13 mouse cellular contexts compared by ENCODE assay signal in the genomic region with DNA sequence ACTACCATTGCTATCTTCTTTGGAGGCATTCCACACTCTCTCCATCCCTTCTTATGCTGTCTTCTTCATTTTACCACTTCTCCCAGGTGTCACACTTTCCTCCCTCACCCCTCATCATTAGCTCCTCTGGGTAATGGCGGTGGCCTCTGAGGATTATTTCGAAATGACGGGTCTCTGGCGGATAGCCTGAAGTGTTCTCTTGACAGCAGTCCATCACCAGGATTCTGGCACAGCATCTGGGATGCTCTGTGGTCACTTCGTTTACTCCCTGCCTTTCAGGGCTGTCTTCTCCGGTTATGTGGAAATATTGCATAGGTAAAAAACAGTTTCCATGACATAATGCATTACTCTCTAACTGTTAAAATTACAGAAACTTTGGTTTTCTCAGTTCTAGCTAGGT.
DNase-seq lines count a peak whose midpoint lies in the region.
"Had no signal": no experiment of that assay in that cellular context is flagged by ENCODE, and none has a peak within 500 bp of the region (broad histone marks: within the 10 kb centered on the region; RNA-seq: fewer than 3 reads in every experiment).

No protein-coding gene starts in this region.

- peak; percentile 71 to 72 for DNase-seq in cerebellum, postnatal 10 days
- no peak for DNase-seq in cerebellum, adult 11 months
- peak; percentile 69 to 76 for DNase-seq in cerebellum, postnatal 14 days
- DNase-seq in cerebellum, adult 9-10 months = no peak
- DNase-seq: adrenal gland, adult 2 months; adrenal gland, adult 8-10 months; adrenal gland, postnatal 10 days; adrenal gland, postnatal 14 days; adrenal gland, postnatal 25 days; adrenal gland, postnatal 36 days; B cell, adult 2 months; cerebellum, adult 11-12 months; cerebellum, adult 2 months had no signal

Comparison
In these comparisons a context has a peak if more than half of its experiments do, and no peak if none do; other contexts are left out.
1. DNase-seq: peak in cerebellum, postnatal 10 days (2 of 2) and cerebellum, postnatal 14 days (2 of 2); none in cerebellum, adult 11 months (single experiment) and cerebellum, adult 9-10 months (single experiment).